8 mouse cellular contexts compared by ENCODE assay signal in genomic region chr7:55793236-55793951, GRCm38 (mm10). TPM values are rescaled to one million over a fixed set of nuclear protein-coding genes. Genes with fewer than 3 reads are reported as not detected.
DNase-seq lines count a peak whose midpoint lies in the region; ATAC-seq lines count a peak whose summit lies in the region.

No protein-coding gene starts in this region.

- peak overlapping the region; percentile 83 for H3K4me3 ChIP-seq in erythroblast, embryonic 14.5 days (replicated peaks)
- peak overlapping the region; percentile 78 for H3K4me3 ChIP-seq in limb, embryonic 13.5 days
- peak overlapping the region; percentile 83 for H3K4me3 ChIP-seq in stomach, embryonic 15.5 days (replicated peaks)

- H3K36me3 ChIP-seq in erythroblast, embryonic 14.5 days (ENCODE audit: control insufficient read depth), result peaks cover 23% of the 10 kb centered on the region
- H3K36me3 ChIP-seq in limb, embryonic 13.5 days, result peaks cover 23% of the 10 kb centered on the region
- H3K36me3 ChIP-seq in stomach, embryonic 15.5 days, result peaks cover 19% of the 10 kb centered on the region

- DNase-seq in embryo, embryonic 10.5 days (ENCODE audit: low spot score), result peak; percentile 9
- no peak for DNase-seq in embryo, embryonic 11 days
- peak; percentile 4 for DNase-seq in 3134 (ENCODE audit: extremely low read depth, insufficient read length, low spot score)
- DNase-seq in urinary bladder, postnatal 36 days (ENCODE audit: low spot score in 2 of 2), result no peak
- DNase-seq in Muller cell, postnatal 12 days (ENCODE audit: inconsistent ontology term), result no peak

- ATAC-seq in limb, embryonic 13.5 days (ENCODE audit: low FRiP score, low read depth), result peak; percentile 18; the same call in 1 of the 2 replicates
- peak; percentile 15; the same call in 1 of the 2 replicates for ATAC-seq in stomach, embryonic 15.5 days (ENCODE audit: insufficient read depth, low FRiP score, low read depth)

- peak overlapping the region; percentile 89 for H3K9ac ChIP-seq in limb, embryonic 13.5 days
- peak overlapping the region; percentile 39; the same call in 1 of the 2 replicates for H3K9ac ChIP-seq in stomach, embryonic 15.5 days

- peaks cover 31% of the 10 kb centered on the region for H3K4me1 ChIP-seq in erythroblast, embryonic 14.5 days (ENCODE audit: control insufficient read depth)
- peaks cover 12% of the 10 kb centered on the region for H3K4me1 ChIP-seq in limb, embryonic 13.5 days
- no peaks in the 10 kb centered on the region for H3K4me1 ChIP-seq in stomach, embryonic 15.5 days

- H3K9me3 ChIP-seq in erythroblast, embryonic 14.5 days (ENCODE audit: control insufficient read depth, low read length), result no peaks in the 10 kb centered on the region
- no peaks in the 10 kb centered on the region for H3K9me3 ChIP-seq in limb, embryonic 13.5 days
- H3K9me3 ChIP-seq in stomach, embryonic 15.5 days, result no peaks in the 10 kb centered on the region

- peak overlapping the region; percentile 78 for H3K4me2 ChIP-seq in limb, embryonic 13.5 days (replicated peaks)
- H3K4me2 ChIP-seq in stomach, embryonic 15.5 days, result peak overlapping the region; percentile 58

- H3K27me3 ChIP-seq in erythroblast, embryonic 14.5 days (ENCODE audit: control insufficient read depth), result no peaks in the 10 kb centered on the region
- H3K27me3 ChIP-seq in limb, embryonic 13.5 days, result no peaks in the 10 kb centered on the region
- H3K27me3 ChIP-seq in stomach, embryonic 15.5 days (replicated peaks), result no peaks in the 10 kb centered on the region

- WGBS in limb, embryonic 13.5 days, result 28% methylated on average over 13 of the region's 13 CpGs
- WGBS in stomach, embryonic 15.5 days, result 37% methylated on average over 13 of the region's 13 CpGs

- peak overlapping the region; percentile 79; the same call in 1 of the 2 replicates for H3K27ac ChIP-seq in limb, embryonic 13.5 days
- 0 out of 2 replicates have a peak overlapping the region, but pooled peaks have one; percentile 26 for H3K27ac ChIP-seq in stomach, embryonic 15.5 days

RNA-seq across cellular contexts. Expression of gene Tubgcp5, which starts 0.6 kb away (rescaled TPM):
- 0.03 and 0.04 TPM in 2 replicates for polyA plus RNA-seq in erythroblast, embryonic 14.5 days (2012)
- 44.8 and 46.9 TPM in 2 replicates for polyA plus RNA-seq in limb, embryonic 13.5 days (2015; fragmentation: Nextera tagmentation; extraction: Ambion mirVana)
- 31.2 and 31.9 TPM in 2 replicates for polyA plus RNA-seq in stomach, embryonic 15.5 days (2015; fragmentation: Nextera tagmentation; extraction: Ambion mirVana)

RNA-seq across cellular contexts. Expression of gene Siglech, which starts 25.4 kb away (rescaled TPM):
- polyA plus RNA-seq in erythroblast, embryonic 14.5 days (2012), result not detected in 2 replicates
- polyA plus RNA-seq in limb, embryonic 13.5 days (2015; fragmentation: Nextera tagmentation; extraction: Ambion mirVana), result 0.60 and 1.2 TPM in 2 replicates
- 0.89 TPM in 2 replicates for polyA plus RNA-seq in stomach, embryonic 15.5 days (2015; fragmentation: Nextera tagmentation; extraction: Ambion mirVana)

RNA-seq across cellular contexts. Expression of gene Cyfip1, which starts 48.2 kb away (rescaled TPM):
- 0.08 and 0.20 TPM in 2 replicates for polyA plus RNA-seq in erythroblast, embryonic 14.5 days (2012)
- polyA plus RNA-seq in limb, embryonic 13.5 days (2015; fragmentation: Nextera tagmentation; extraction: Ambion mirVana), result 118 and 127 TPM in 2 replicates
- polyA plus RNA-seq in stomach, embryonic 15.5 days (2015; fragmentation: Nextera tagmentation; extraction: Ambion mirVana), result 103 and 105 TPM in 2 replicates

Comparison
In these comparisons a context has a peak if more than half of its experiments do, and no peak if none do; other contexts are left out.
1. DNase-seq: peak in embryo, embryonic 10.5 days (single experiment) and 3134 (single experiment); none in embryo, embryonic 11 days (single experiment), urinary bladder, postnatal 36 days (0 of 2) and Muller cell, postnatal 12 days (single experiment).
2. RNA of gene Tubgcp5, which starts 0.6 kb away (polyA plus RNA-seq): 44.8 to 46.9 TPM in limb, embryonic 13.5 days and 31.2 to 31.9 TPM in stomach, embryonic 15.5 days; 0.03 to 0.04 TPM in erythroblast, embryonic 14.5 days; every median in the first group is over 10 times any median in the second.
3. RNA of gene Cyfip1, which starts 48.2 kb away (polyA plus RNA-seq): 118 to 127 TPM in limb, embryonic 13.5 days and 103 to 105 TPM in stomach, embryonic 15.5 days; 0.08 to 0.20 TPM in erythroblast, embryonic 14.5 days; every median in the first group is over 10 times any median in the second.
4. Peak in every context shown above with its lines, with median percentiles within 50 percentile points of each other: H3K4me3 ChIP-seq.